In genomic region chr5:24328813-24329211, GRCm38 (mm10) we compare ENCODE assay signal across 8 mouse cellular contexts. TPM values are rescaled to one million over a fixed set of nuclear protein-coding genes. Genes with fewer than 3 reads are reported as not detected.
DNase-seq lines count a peak whose midpoint lies in the region; ATAC-seq and TF ChIP-seq lines count a peak whose summit lies in the region.

No protein-coding gene starts in this region.

- H3K4me1 ChIP-seq in kidney, embryonic 14.5 days (ENCODE audit: control insufficient read depth, insufficient read depth, low read length): peaks cover 23% of the 10 kb centered on the region
- H3K4me1 ChIP-seq in embryonic facial prominence, embryonic 11.5 days (ENCODE audit: control insufficient read depth, insufficient read depth, low read length): peaks cover 9% of the 10 kb centered on the region
- H3K4me1 ChIP-seq in hindbrain, embryonic 15.5 days (replicated peaks): peaks cover 33% of the 10 kb centered on the region
- H3K4me1 ChIP-seq in midbrain, postnatal 0 days (ENCODE audit: insufficient read depth, low read length): peaks cover 9% of the 10 kb centered on the region; the same call in 1 of the 2 replicates

- H3K9me3 ChIP-seq in kidney, embryonic 14.5 days (ENCODE audit: control insufficient read depth, low read length): no peaks in the 10 kb centered on the region
- H3K9me3 ChIP-seq in embryonic facial prominence, embryonic 11.5 days (replicated peaks; ENCODE audit: control insufficient read depth, low read length): no peaks in the 10 kb centered on the region
- H3K9me3 ChIP-seq in hindbrain, embryonic 15.5 days: no peaks in the 10 kb centered on the region
- H3K9me3 ChIP-seq in midbrain, postnatal 0 days (ENCODE audit: low read length): no peaks in the 10 kb centered on the region

- H3K9ac ChIP-seq in kidney, embryonic 14.5 days (ENCODE audit: low read depth, low read length): peak overlapping the region; percentile 58
- H3K9ac ChIP-seq in embryonic facial prominence, embryonic 11.5 days (replicated peaks; ENCODE audit: low read length): peak overlapping the region; percentile 57
- peak overlapping the region; percentile 24; the same call in 1 of the 2 replicates for H3K9ac ChIP-seq in hindbrain, embryonic 15.5 days
- peak overlapping the region; percentile 29; the same call in 1 of the 2 replicates for H3K9ac ChIP-seq in midbrain, postnatal 0 days (replicated peaks; ENCODE audit: low read length, poor library complexity, severe bottlenecking)

- no peak for TF ChIP-seq CTCF in midbrain, postnatal 0 days (IDR thresholded peaks at IDR 0.05)

- peak overlapping the region; percentile 57 for H3K27ac ChIP-seq in kidney, embryonic 14.5 days (ENCODE audit: low read depth, low read length)
- H3K27ac ChIP-seq in embryonic facial prominence, embryonic 11.5 days (replicated peaks; ENCODE audit: low read depth, low read length): no peak overlapping the region
- H3K27ac ChIP-seq in hindbrain, embryonic 15.5 days (replicated peaks): peak overlapping the region; percentile 73
- 0 out of 2 replicates have a peak overlapping the region, but pooled peaks have one; percentile 3 for H3K27ac ChIP-seq in midbrain, postnatal 0 days (ENCODE audit: low read depth, low read length)

- no peaks in the 10 kb centered on the region; the same call in 1 of the 2 replicates for H3K27me3 ChIP-seq in kidney, embryonic 14.5 days (ENCODE audit: control insufficient read depth, insufficient read depth, low read length)
- H3K27me3 ChIP-seq in embryonic facial prominence, embryonic 11.5 days (ENCODE audit: control insufficient read depth, insufficient read depth, low read length): no peaks in the 10 kb centered on the region
- no peaks in the 10 kb centered on the region for H3K27me3 ChIP-seq in hindbrain, embryonic 15.5 days
- no peaks in the 10 kb centered on the region for H3K27me3 ChIP-seq in midbrain, postnatal 0 days (ENCODE audit: insufficient read depth, low read length)

- peak overlapping the region; percentile 55 for H3K4me2 ChIP-seq in kidney, embryonic 14.5 days (replicated peaks; ENCODE audit: low read depth, low read length)
- H3K4me2 ChIP-seq in embryonic facial prominence, embryonic 11.5 days (ENCODE audit: low read depth, low read length): peak overlapping the region; percentile 66
- H3K4me2 ChIP-seq in hindbrain, embryonic 15.5 days: peak overlapping the region; percentile 55
- H3K4me2 ChIP-seq in midbrain, postnatal 0 days (ENCODE audit: low read depth, low read length, poor library complexity, severe bottlenecking): peak overlapping the region; percentile 43

- peak overlapping the region; percentile 29 for H3K4me3 ChIP-seq in kidney, embryonic 14.5 days (ENCODE audit: low read length)
- peak overlapping the region; percentile 18 for H3K4me3 ChIP-seq in embryonic facial prominence, embryonic 11.5 days (ENCODE audit: low read depth, low read length)
- H3K4me3 ChIP-seq in hindbrain, embryonic 15.5 days: 0 out of 2 replicates have a peak overlapping the region, but pooled peaks have one; percentile 15
- no peak overlapping the region for H3K4me3 ChIP-seq in midbrain, postnatal 0 days (ENCODE audit: low read depth, low read length)

- DNase-seq in kidney, postnatal 36 days: no peak
- DNase-seq in embryonic facial prominence, embryonic 11.5 days (ENCODE audit: low spot score): no peak
- DNase-seq in midbrain, postnatal 0 days (ENCODE audit: low spot score): peak; percentile 40
- no peak for DNase-seq in right cerebral cortex, adult 2 months (ENCODE audit: low spot score in 2 of 2)
- no peak for DNase-seq in right cerebral cortex, postnatal 14 days

- H3K36me3 ChIP-seq in kidney, embryonic 14.5 days (ENCODE audit: control insufficient read depth, insufficient read depth, low read length): peaks cover 20% of the 10 kb centered on the region; the same call in 1 of the 2 replicates
- no peaks in the 10 kb centered on the region for H3K36me3 ChIP-seq in embryonic facial prominence, embryonic 11.5 days (replicated peaks; ENCODE audit: control insufficient read depth, insufficient read depth, low read depth, low read length)
- H3K36me3 ChIP-seq in hindbrain, embryonic 15.5 days: peaks cover 34% of the 10 kb centered on the region
- H3K36me3 ChIP-seq in midbrain, postnatal 0 days (ENCODE audit: insufficient read depth, low read length): peaks cover 52% of the 10 kb centered on the region

- no peak; the same call in 1 of the 2 replicates for ATAC-seq in kidney, embryonic 14.5 days (ENCODE audit: low FRiP score, low TSS enrichment)
- ATAC-seq in embryonic facial prominence, embryonic 11.5 days (replicated peaks; ENCODE audit: insufficient number of reproducible peaks, low FRiP score, low TSS enrichment, low read depth): 0 out of 2 replicates have a peak, but pooled peaks have one; percentile 8
- ATAC-seq in hindbrain, embryonic 15.5 days (ENCODE audit: low FRiP score, low read depth): peak; percentile 4; the same call in 1 of the 2 replicates
- ATAC-seq in midbrain, postnatal 0 days (ENCODE audit: low FRiP score): no peak
- no peak for ATAC-seq in erythroid progenitor cell, adult 5-6 weeks (replicated peaks; ENCODE audit: low FRiP score, poor library complexity, severe bottlenecking)

- WGBS in kidney, embryonic 14.5 days: 70% methylated on average over 6 of the region's 6 CpGs
- WGBS in embryonic facial prominence, embryonic 11.5 days: 79% methylated on average over 6 of the region's 6 CpGs
- 66% methylated on average over 6 of the region's 6 CpGs for WGBS in hindbrain, embryonic 15.5 days
- 61% methylated on average over 6 of the region's 6 CpGs for WGBS in midbrain, postnatal 0 days

RNA-seq across cellular contexts. Expression of gene Kcnh2, which starts 22.6 kb away (rescaled TPM):
- polyA plus RNA-seq in kidney, embryonic 14.5 days (2014; fragmentation: Nextera tagmentation; extraction: Ambion mirVana): 4.6 and 5.7 TPM in 2 replicates
- 3.7 and 4.2 TPM in 2 replicates for polyA plus RNA-seq in embryonic facial prominence, embryonic 11.5 days (2014; fragmentation: Nextera tagmentation; extraction: Ambion mirVana)
- 13.0 and 17.9 TPM in 2 replicates for polyA plus RNA-seq in hindbrain, embryonic 15.5 days (2015; fragmentation: Nextera tagmentation; extraction: Ambion mirVana)
- 46.9 and 60.2 TPM in 2 replicates for total RNA-seq in midbrain, postnatal 0 days (2014; rRNA removed)
- 10.1 and 11.1 TPM in 2 replicates for polyA plus RNA-seq in midbrain, postnatal 0 days (2015; fragmentation: Nextera tagmentation; extraction: Ambion mirVana)
- total RNA-seq in erythroid progenitor cell, adult 5-6 weeks (2015; ENCODE audit: low replicate concordance): not detected in 2 replicates
- not detected in 2 replicates for total RNA-seq in erythroid progenitor cell, adult 5-6 weeks (2017; ENCODE audit: low replicate concordance)

RNA-seq across cellular contexts. Expression of gene Nos3, which starts 35.8 kb away (rescaled TPM):
- polyA plus RNA-seq in kidney, embryonic 14.5 days (2014; fragmentation: Nextera tagmentation; extraction: Ambion mirVana): 6.3 and 12.0 TPM in 2 replicates
- polyA plus RNA-seq in embryonic facial prominence, embryonic 11.5 days (2014; fragmentation: Nextera tagmentation; extraction: Ambion mirVana): 3.2 and 4.2 TPM in 2 replicates
- polyA plus RNA-seq in hindbrain, embryonic 15.5 days (2015; fragmentation: Nextera tagmentation; extraction: Ambion mirVana): 9.6 and 10.7 TPM in 2 replicates
- 11.0 and 14.2 TPM in 2 replicates for total RNA-seq in midbrain, postnatal 0 days (2014; rRNA removed)
- polyA plus RNA-seq in midbrain, postnatal 0 days (2015; fragmentation: Nextera tagmentation; extraction: Ambion mirVana): 7.0 and 7.5 TPM in 2 replicates
- not detected in 2 replicates for total RNA-seq in erythroid progenitor cell, adult 5-6 weeks (2015; ENCODE audit: low replicate concordance)
- not detected in 2 replicates for total RNA-seq in erythroid progenitor cell, adult 5-6 weeks (2017; ENCODE audit: low replicate concordance)

Comparison
In these comparisons a context has a peak if more than half of its experiments do, and no peak if none do; other contexts are left out.
1. ATAC-seq: peak in embryonic facial prominence, embryonic 11.5 days (single experiment) and hindbrain, embryonic 15.5 days (single experiment); none in kidney, embryonic 14.5 days (single experiment), midbrain, postnatal 0 days (single experiment) and erythroid progenitor cell, adult 5-6 weeks (single experiment).
2. Peak in every context shown above with its lines, with median percentiles within 50 percentile points of each other: H3K4me2 ChIP-seq and H3K9ac ChIP-seq.